8 mouse cellular contexts compared by ENCODE assay signal in genomic region chr3:52179686-52180085, GRCm38 (mm10).
A peak's percentile ranks its signal among the peaks of the same experiment; 100 is the strongest.
DNase-seq lines count a peak whose midpoint lies in the region; ATAC-seq and TF ChIP-seq lines count a peak whose summit lies in the region.

No protein-coding gene starts in this region.

- H3K4me1 ChIP-seq in MEL (ENCODE audit: control insufficient read depth in 1 of 2, insufficient read depth in 2 of 2, low read length in 2 of 2) = peaks cover 0 to 7% of the 10 kb centered on the region in 2 experiments; a peak in 3 of 4 replicates
- H3K4me1 ChIP-seq in lung, embryonic 16.5 days (replicated peaks; ENCODE audit: control insufficient read depth, insufficient read depth, low read length) = peaks cover 44% of the 10 kb centered on the region
- H3K4me1 ChIP-seq in olfactory bulb, adult 2 months (ENCODE audit: control insufficient read depth, insufficient read depth, low read length) = peaks cover 33% of the 10 kb centered on the region

- TF ChIP-seq EP300 in MEL (IDR thresholded peaks at IDR 0.05; ENCODE audit: low read depth in 1 of 2, low read length in 2 of 2) = no peak

- no peak for TF ChIP-seq RAD21 in MEL (IDR thresholded peaks at IDR 0.05; ENCODE audit: low read depth, low read length)

- no peak for TF ChIP-seq CTCF in MEL (IDR thresholded peaks at IDR 0.05 in 2 of 3, conservative IDR thresholded peaks at IDR 0.05 in 1 of 3; ENCODE audit: control insufficient read depth in 1 of 3, insufficient read depth in 1 of 3, low read depth in 2 of 3, low read length in 3 of 3, poor library complexity in 1 of 3, severe bottlenecking in 1 of 3)
- TF ChIP-seq CTCF in layer of hippocampus, adult 2 months (conservative IDR thresholded peaks at IDR 0.05) = no peak
- no peak for TF ChIP-seq CTCF in olfactory bulb, adult 2 months (IDR thresholded peaks at IDR 0.05; ENCODE audit: insufficient read depth, low read depth, low read length)

- peak; percentile 88 for ATAC-seq in frontal cortex, adult (ENCODE audit: low TSS enrichment)
- ATAC-seq in lung, embryonic 16.5 days (ENCODE audit: low read depth) = peak; percentile 74

- TF ChIP-seq POLR2A in MEL (IDR thresholded peaks at IDR 0.05; ENCODE audit: control insufficient read depth in 1 of 2, insufficient read depth in 1 of 2, low read depth in 1 of 2, low read length in 2 of 2, poor library complexity in 1 of 2) = no peak
- TF ChIP-seq POLR2A in olfactory bulb, adult 2 months (IDR thresholded peaks at IDR 0.05; ENCODE audit: insufficient read depth, low read depth, low read length) = no peak

- no peaks in the 10 kb centered on the region; a peak in 2 of 4 replicates for H3K27me3 ChIP-seq in MEL (ENCODE audit: control insufficient read depth in 1 of 2, insufficient read depth in 2 of 2, low read length in 2 of 2)
- no peaks in the 10 kb centered on the region for H3K27me3 ChIP-seq in lung, embryonic 16.5 days (ENCODE audit: control insufficient read depth, insufficient read depth, low read depth, low read length)

- H3K4me3 ChIP-seq in MEL (ENCODE audit: control insufficient read depth in 1 of 2, insufficient read depth in 1 of 2, low read depth in 2 of 2, low read length in 2 of 2) = no peak overlapping the region
- no peak overlapping the region for H3K4me3 ChIP-seq in layer of hippocampus, adult 2 months
- peak overlapping the region; percentile 27 for H3K4me3 ChIP-seq in lung, embryonic 16.5 days (ENCODE audit: low read length)
- peak overlapping the region; percentile 4; the same call in 1 of the 2 replicates for H3K4me3 ChIP-seq in olfactory bulb, adult 2 months (ENCODE audit: insufficient read depth, low read depth, low read length)

- H3K9ac ChIP-seq in MEL (ENCODE audit: control insufficient read depth, low read depth, low read length, poor library complexity, severe bottlenecking) = no peak overlapping the region
- H3K9ac ChIP-seq in lung, embryonic 16.5 days (ENCODE audit: low read length) = peak overlapping the region; percentile 62

- peaks cover 0 to 6% of the 10 kb centered on the region in 2 experiments; a peak in 2 of 4 replicates for H3K36me3 ChIP-seq in MEL (ENCODE audit: control insufficient read depth in 1 of 2, insufficient read depth in 2 of 2, low read length in 2 of 2)
- no peaks in the 10 kb centered on the region for H3K36me3 ChIP-seq in lung, embryonic 16.5 days (ENCODE audit: control insufficient read depth, insufficient read depth, low read length)

- H3K79me2 ChIP-seq in MEL (ENCODE audit: control insufficient read depth, insufficient read depth, low read length, poor library complexity) = no peaks in the 10 kb centered on the region

- no peak overlapping the region for H3K27ac ChIP-seq in MEL (ENCODE audit: control insufficient read depth, low read depth, low read length)
- H3K27ac ChIP-seq in layer of hippocampus, adult 2 months = no peak overlapping the region; the same call in 1 of the 2 replicates
- peak overlapping the region; percentile 97 for H3K27ac ChIP-seq in lung, embryonic 16.5 days (ENCODE audit: low read length)
- peak overlapping the region; percentile 81 for H3K27ac ChIP-seq in olfactory bulb, adult 2 months (ENCODE audit: insufficient read depth, low read depth, low read length)

- DNase-seq in MEL (ENCODE audit: low read depth, low spot score) = no peak
- peak; percentile 55 for DNase-seq in cerebellum, adult 9-10 months
- peak; percentile 71 for DNase-seq in heart, postnatal 4 days
- DNase-seq in layer of hippocampus, adult 2 months (ENCODE audit: low spot score in 2 of 2) = peak; percentile 63 to 74
- no peak for DNase-seq in spleen, postnatal 4 days (ENCODE audit: low spot score in 2 of 2)

- 2% methylated on average over 12 of the region's 12 CpGs for WGBS in lung, embryonic 16.5 days
- 5% methylated on average over 12 of the region's 12 CpGs for WGBS in olfactory bulb, adult 2 months

- H3K9me3 ChIP-seq in MEL (replicated peaks; ENCODE audit: insufficient read depth, low read length) = no peaks in the 10 kb centered on the region
- no peaks in the 10 kb centered on the region for H3K9me3 ChIP-seq in lung, embryonic 16.5 days (ENCODE audit: control insufficient read depth, low read length)

- H3K4me2 ChIP-seq in lung, embryonic 16.5 days (ENCODE audit: low read depth, low read length) = peak overlapping the region; percentile 55

TF ChIP-seq in MEL, 35 proteins besides CTCF, POLR2A, EP300 and RAD21:
- no peak for TF ChIP-seq USF2 (IDR thresholded peaks at IDR 0.05; ENCODE audit: borderline replicate concordance in 1 of 2, insufficient read depth in 1 of 2, low read depth in 1 of 2, low read length in 2 of 2)
- 0 out of 2 replicates have a peak, but pooled peaks have one; percentile 31 for TF ChIP-seq JUND (IDR thresholded peaks at IDR 0.05; ENCODE audit: low read depth, low read length)

Comparison
In these comparisons a context has a peak if more than half of its experiments do, and no peak if none do; other contexts are left out.
1. DNase-seq: peak in cerebellum, adult 9-10 months (single experiment), heart, postnatal 4 days (single experiment) and layer of hippocampus, adult 2 months (2 of 2); none in MEL (single experiment) and spleen, postnatal 4 days (0 of 2).
2. H3K27ac ChIP-seq: peak in lung, embryonic 16.5 days (single experiment) and olfactory bulb, adult 2 months (single experiment); none in MEL (single experiment) and layer of hippocampus, adult 2 months (single experiment).
3. H3K4me3 ChIP-seq: peak in lung, embryonic 16.5 days (single experiment) and olfactory bulb, adult 2 months (single experiment); none in MEL (0 of 2) and layer of hippocampus, adult 2 months (single experiment).